Mouse (Mus musculus): ENCODE results near the gene Tob2.

The Tob2 gene

GRCm38 (mm10) chr15:81860471-81861135 lies 2.0 kb upstream of the Tob2 start:
- DNase-seq (ENCODE audit: low spot score in 2 of 2) = no peak

GRCm38 (mm10) chr15:81859330-81860255 lies 997 bp upstream of the Tob2 start:
- DNase-seq (ENCODE audit: low spot score in 2 of 2) = peak; percentile 86 to 96

GRCm38 (mm10) chr15:81858138-81858516 lies 469 bp downstream of the Tob2 start:
- DNase-seq (ENCODE audit: low spot score in 2 of 2) = peak; percentile 83 to 84

GRCm38 (mm10) chr15:81857724-81858116 lies 876 bp downstream of the Tob2 start:
- peak in 1 of 2 experiments; percentile 18 for DNase-seq (ENCODE audit: low spot score in 2 of 2)

- no peak for DNase-seq (ENCODE audit: low spot score in 2 of 2)
Observed at GRCm38 (mm10) chr15:81856938-81857723, 1.5 kb downstream of the Tob2 start.

- peak; percentile 83 to 90 for DNase-seq (ENCODE audit: low spot score in 2 of 2)
Observed at GRCm38 (mm10) chr15:81856030-81856790, 2.4 kb downstream of the Tob2 start.

- DNase-seq (ENCODE audit: low spot score in 2 of 2) = no peak
Observed at GRCm38 (mm10) chr15:81853081-81853480, 5.5 kb downstream of the Tob2 start.

GRCm38 (mm10) chr15:81852411-81853000 lies 6.1 kb downstream of the Tob2 start:
- DNase-seq (ENCODE audit: low spot score in 2 of 2) = no peak

GRCm38 (mm10) chr15:81851375-81851774 lies 7.2 kb downstream of the Tob2 start:
- no peak for DNase-seq (ENCODE audit: low spot score in 2 of 2)

- no peak for DNase-seq (ENCODE audit: low spot score in 2 of 2)
Observed at GRCm38 (mm10) chr15:81850718-81851117, 7.9 kb downstream of the Tob2 start.

- no peak for DNase-seq (ENCODE audit: low spot score in 2 of 2)
Observed at GRCm38 (mm10) chr15:81849104-81849503, 9.5 kb downstream of the Tob2 start.

GRCm38 (mm10) chr15:81848301-81848700 lies 10.3 kb downstream of the Tob2 start:
- no peak for DNase-seq (ENCODE audit: low spot score in 2 of 2)

GRCm38 (mm10) chr15:81847861-81848260 lies 10.7 kb downstream of the Tob2 start:
- DNase-seq (ENCODE audit: low spot score in 2 of 2) = no peak

- no peak for DNase-seq (ENCODE audit: low spot score in 2 of 2)
Observed at GRCm38 (mm10) chr15:81847161-81847560, 11.4 kb downstream of the Tob2 start.

GRCm38 (mm10) chr15:81846755-81847154 lies 11.8 kb downstream of the Tob2 start:
- DNase-seq (ENCODE audit: low spot score in 2 of 2) = no peak

GRCm38 (mm10) chr15:81845724-81846123 lies 12.9 kb downstream of the Tob2 start:
- DNase-seq (ENCODE audit: low spot score in 2 of 2) = no peak

- DNase-seq (ENCODE audit: low spot score in 2 of 2) = no peak
Observed at GRCm38 (mm10) chr15:81845033-81845625, 13.5 kb downstream of the Tob2 start.

- no peak for DNase-seq (ENCODE audit: low spot score in 2 of 2)
Observed at GRCm38 (mm10) chr15:81842275-81842674, 16.3 kb downstream of the Tob2 start.

- no peak for DNase-seq (ENCODE audit: low spot score in 2 of 2)
Observed at GRCm38 (mm10) chr15:81840306-81840705, 18.3 kb downstream of the Tob2 start.

GRCm38 (mm10) chr15:81839634-81840033 lies 19.0 kb downstream of the Tob2 start:
- DNase-seq (ENCODE audit: low spot score in 2 of 2) = peak; percentile 74 to 79
